Mouse (Mus musculus): ENCODE results near the gene Cpt1b. TPM values are rescaled to one million over a fixed set of nuclear protein-coding genes. Genes with fewer than 3 reads are reported as not detected.

Cpt1b gene
- 1.2 TPM in 2 replicates for polyA plus RNA-seq (2014; fragmentation: Nextera tagmentation; extraction: Ambion mirVana)

- no peak within 1 kb of the TSS for H3K9ac ChIP-seq
- DNase-seq (ENCODE audit: low spot score) (no peak), ATAC-seq (ENCODE audit: low FRiP score) (no peak)
- WGBS: 47% methylated on average over 6 of the region's 6 CpGs
- no peaks in the 10 kb centered on the region for H3K9me3 ChIP-seq (ENCODE audit: control insufficient read depth, low read length)
- H3K4me1 ChIP-seq (replicated peaks; ENCODE audit: control insufficient read depth, insufficient read depth, low read length): peaks cover 9% of the 10 kb centered on the region
- no peaks in the 10 kb centered on the region for H3K27me3 ChIP-seq (ENCODE audit: control insufficient read depth, insufficient read depth, low read length)
- H3K36me3 ChIP-seq (replicated peaks; ENCODE audit: control insufficient read depth, insufficient read depth): peaks cover 46% of the 10 kb centered on the region
- no peak within 1 kb of the TSS for H3K4me2 ChIP-seq (replicated peaks)
- no peak within 1 kb of the TSS for H3K4me3 ChIP-seq (replicated peaks; ENCODE audit: low read length)
- no peak within 1 kb of the TSS for H3K27ac ChIP-seq
Observed at GRCm38 (mm10) chr15:89425711-89426121, at the start of gene Cpt1b. Cpt1b (minus strand) TSS chr15:89425863.

GRCm38 (mm10) chr15:89475293-89475600 is 49.6 kb upstream of the Cpt1b start:
- no peaks in the 10 kb centered on the region for H3K36me3 ChIP-seq (replicated peaks; ENCODE audit: control insufficient read depth, insufficient read depth)
- peaks cover 21% of the 10 kb centered on the region for H3K4me1 ChIP-seq (replicated peaks; ENCODE audit: control insufficient read depth, insufficient read depth, low read length)
- DNase-seq (ENCODE audit: low spot score) (no peak), ATAC-seq (ENCODE audit: low FRiP score) (no peak)
- 84% methylated on average over 7 of the region's 7 CpGs for WGBS
- H3K27ac ChIP-seq: no peak overlapping the region
- peak overlapping the region; percentile 62 for H3K4me3 ChIP-seq (replicated peaks; ENCODE audit: low read length)
- peak overlapping the region; percentile 81 for H3K4me2 ChIP-seq (replicated peaks)
- peak overlapping the region; percentile 61 for H3K9ac ChIP-seq
- no peaks in the 10 kb centered on the region for H3K9me3 ChIP-seq (ENCODE audit: control insufficient read depth, low read length)
- no peaks in the 10 kb centered on the region for H3K27me3 ChIP-seq (ENCODE audit: control insufficient read depth, insufficient read depth, low read length)

GRCm38 (mm10) chr15:89474596-89475292 is 49.1 kb upstream of the Cpt1b start:
- no peaks in the 10 kb centered on the region for H3K36me3 ChIP-seq (replicated peaks; ENCODE audit: control insufficient read depth, insufficient read depth)
- no peak overlapping the region for H3K27ac ChIP-seq
- H3K4me3 ChIP-seq (replicated peaks; ENCODE audit: low read length): no peak overlapping the region
- H3K4me2 ChIP-seq (replicated peaks): peak overlapping the region; percentile 81
- no peaks in the 10 kb centered on the region for H3K27me3 ChIP-seq (ENCODE audit: control insufficient read depth, insufficient read depth, low read length)
- WGBS: 91% methylated on average over 19 of the region's 19 CpGs
- H3K9ac ChIP-seq: no peak overlapping the region
- peaks cover 21% of the 10 kb centered on the region for H3K4me1 ChIP-seq (replicated peaks; ENCODE audit: control insufficient read depth, insufficient read depth, low read length)
- ATAC-seq (ENCODE audit: low FRiP score) (no peak), DNase-seq (ENCODE audit: low spot score) (no peak)
- H3K9me3 ChIP-seq (ENCODE audit: control insufficient read depth, low read length): no peaks in the 10 kb centered on the region

GRCm38 (mm10) chr15:89473921-89474320 is 48.3 kb upstream of the Cpt1b start:
- no peaks in the 10 kb centered on the region for H3K36me3 ChIP-seq (replicated peaks; ENCODE audit: control insufficient read depth, insufficient read depth)
- H3K27ac ChIP-seq: no peak overlapping the region
- peaks cover 21% of the 10 kb centered on the region for H3K4me1 ChIP-seq (replicated peaks; ENCODE audit: control insufficient read depth, insufficient read depth, low read length)
- ATAC-seq (ENCODE audit: low FRiP score) (no peak), DNase-seq (ENCODE audit: low spot score) (no peak)
- no peak overlapping the region for H3K9ac ChIP-seq
- no peak overlapping the region for H3K4me3 ChIP-seq (replicated peaks; ENCODE audit: low read length)
- no peaks in the 10 kb centered on the region for H3K27me3 ChIP-seq (ENCODE audit: control insufficient read depth, insufficient read depth, low read length)
- no peaks in the 10 kb centered on the region for H3K9me3 ChIP-seq (ENCODE audit: control insufficient read depth, low read length)
- H3K4me2 ChIP-seq (replicated peaks): no peak overlapping the region
- 97% methylated on average over 8 of the region's 8 CpGs for WGBS

GRCm38 (mm10) chr15:89473370-89473769 is 47.7 kb upstream of the Cpt1b start:
- WGBS: 87% methylated on average over 9 of the region's 9 CpGs

GRCm38 (mm10) chr15:89471476-89471875 is 45.8 kb upstream of the Cpt1b start:
- DNase-seq (ENCODE audit: low spot score) (no peak), ATAC-seq (ENCODE audit: low FRiP score) (no peak)
- WGBS: 85% methylated on average over 4 of the region's 4 CpGs
- H3K27ac ChIP-seq: no peak overlapping the region
- H3K9me3 ChIP-seq (ENCODE audit: control insufficient read depth, low read length): no peaks in the 10 kb centered on the region
- peaks cover 10% of the 10 kb centered on the region for H3K4me1 ChIP-seq (replicated peaks; ENCODE audit: control insufficient read depth, insufficient read depth, low read length)
- H3K27me3 ChIP-seq (ENCODE audit: control insufficient read depth, insufficient read depth, low read length): no peaks in the 10 kb centered on the region
- no peak overlapping the region for H3K4me2 ChIP-seq (replicated peaks)
- no peaks in the 10 kb centered on the region for H3K36me3 ChIP-seq (replicated peaks; ENCODE audit: control insufficient read depth, insufficient read depth)
- no peak overlapping the region for H3K4me3 ChIP-seq (replicated peaks; ENCODE audit: low read length)
- H3K9ac ChIP-seq: no peak overlapping the region

More at GRCm38 (mm10) chr15:89473370-89473769, 47.7 kb upstream of the Cpt1b start:
- no peaks in the 10 kb centered on the region for H3K27me3 ChIP-seq (ENCODE audit: control insufficient read depth, insufficient read depth, low read length)
- H3K27ac ChIP-seq: no peak overlapping the region
- no peaks in the 10 kb centered on the region for H3K36me3 ChIP-seq (replicated peaks; ENCODE audit: control insufficient read depth, insufficient read depth)
- DNase-seq (ENCODE audit: low spot score) (no peak), ATAC-seq (ENCODE audit: low FRiP score) (no peak)
- peaks cover 21% of the 10 kb centered on the region for H3K4me1 ChIP-seq (replicated peaks; ENCODE audit: control insufficient read depth, insufficient read depth, low read length)
- no peaks in the 10 kb centered on the region for H3K9me3 ChIP-seq (ENCODE audit: control insufficient read depth, low read length)
- no peak overlapping the region for H3K9ac ChIP-seq
- no peak overlapping the region for H3K4me3 ChIP-seq (replicated peaks; ENCODE audit: low read length)
- no peak overlapping the region for H3K4me2 ChIP-seq (replicated peaks)

- Histone ChIP-seq H3K4me2 (replicated peaks) (no peak overlapping the region), H3K36me3 (replicated peaks; ENCODE audit: control insufficient read depth, insufficient read depth) (peaks cover 10% of the 10 kb centered on the region), H3K9ac (no peak overlapping the region), H3K4me3 (replicated peaks; ENCODE audit: low read length) (no peak overlapping the region), H3K4me1 (replicated peaks; ENCODE audit: control insufficient read depth, insufficient read depth, low read length) (no peaks in the 10 kb centered on the region), H3K27me3 (ENCODE audit: control insufficient read depth, insufficient read depth, low read length) (no peaks in the 10 kb centered on the region), H3K27ac (no peak overlapping the region), H3K9me3 (ENCODE audit: control insufficient read depth, low read length) (no peaks in the 10 kb centered on the region)
- WGBS: 34% methylated on average over 2 of the region's 2 CpGs
- no peak for ATAC-seq (ENCODE audit: low FRiP score)
- DNase-seq (ENCODE audit: low spot score): peak; percentile 63
Observed at GRCm38 (mm10) chr15:89468577-89468976, 42.9 kb upstream of the Cpt1b start.

- H3K4me2 ChIP-seq (replicated peaks): no peak overlapping the region
- DNase-seq (ENCODE audit: low spot score): peak; percentile 42
- peaks cover 46% of the 10 kb centered on the region for H3K36me3 ChIP-seq (replicated peaks; ENCODE audit: control insufficient read depth, insufficient read depth)
- no peaks in the 10 kb centered on the region for H3K4me1 ChIP-seq (replicated peaks; ENCODE audit: control insufficient read depth, insufficient read depth, low read length)
- H3K27me3 ChIP-seq (ENCODE audit: control insufficient read depth, insufficient read depth, low read length): no peaks in the 10 kb centered on the region
- H3K9me3 ChIP-seq (ENCODE audit: control insufficient read depth, low read length): no peaks in the 10 kb centered on the region
- no peak overlapping the region for H3K9ac ChIP-seq
- ATAC-seq (ENCODE audit: low FRiP score): peak; percentile 44; the same call in 1 of the 2 replicates
- no peak overlapping the region for H3K27ac ChIP-seq
- 7% methylated on average over 1 of the region's 1 CpGs for whole genome bisulfite sequencing
- H3K4me3 ChIP-seq (replicated peaks; ENCODE audit: low read length): no peak overlapping the region
Observed at GRCm38 (mm10) chr15:89465052-89465451, 39.4 kb upstream of the Cpt1b start.

GRCm38 (mm10) chr15:89463334-89464235 is 37.9 kb upstream of the Cpt1b start:
- no peak overlapping the region for H3K4me2 ChIP-seq (replicated peaks)
- WGBS: 70% methylated on average over 5 of the region's 5 CpGs
- H3K4me1 ChIP-seq (replicated peaks; ENCODE audit: control insufficient read depth, insufficient read depth, low read length): no peaks in the 10 kb centered on the region
- H3K36me3 ChIP-seq (replicated peaks; ENCODE audit: control insufficient read depth, insufficient read depth): peaks cover 59% of the 10 kb centered on the region
- no peak overlapping the region for H3K9ac ChIP-seq
- H3K9me3 ChIP-seq (ENCODE audit: control insufficient read depth, low read length): no peaks in the 10 kb centered on the region
- no peak overlapping the region for H3K4me3 ChIP-seq (replicated peaks; ENCODE audit: low read length)
- no peak overlapping the region for H3K27ac ChIP-seq
- DNase-seq (ENCODE audit: low spot score) (no peak), ATAC-seq (ENCODE audit: low FRiP score) (no peak)
- H3K27me3 ChIP-seq (ENCODE audit: control insufficient read depth, insufficient read depth, low read length): no peaks in the 10 kb centered on the region

Data from hindbrain, embryonic 14.5 days (tissue).